12 mouse cellular contexts compared by ENCODE assay signal in genomic region chr15:81330816-81331433, GRCm38 (mm10).
"Had no signal": no experiment of that assay in that cellular context is flagged by ENCODE, and none has a peak within 500 bp of the region (broad histone marks: within the 10 kb centered on the region; RNA-seq: fewer than 3 reads in every experiment).

No protein-coding gene starts in this region.

- H3K9me3 ChIP-seq: intestine, embryonic 15.5 days; limb, embryonic 12.5 days; liver, embryonic 13.5 days; midbrain, embryonic 15.5 days; neural tube, embryonic 12.5 days had no signal

- H3K27me3 ChIP-seq: intestine, embryonic 15.5 days; limb, embryonic 12.5 days; liver, embryonic 13.5 days; midbrain, embryonic 15.5 days; neural tube, embryonic 12.5 days had no signal

- DNase-seq: kidney, adult 18-20 months; kidney, postnatal 14 days; layer of hippocampus, adult 9-11 months; liver; liver, embryonic 13.5 days; liver, postnatal 0 days; lung, postnatal 36 days; thymus, postnatal 36 days had no signal

- H3K9ac ChIP-seq: intestine, embryonic 15.5 days; limb, embryonic 12.5 days; liver, embryonic 13.5 days; liver, postnatal 0 days; midbrain, embryonic 15.5 days; neural tube, embryonic 12.5 days had no signal

- H3K4me1 ChIP-seq: intestine, embryonic 15.5 days; midbrain, embryonic 15.5 days had no signal

- H3K27ac ChIP-seq: intestine, embryonic 15.5 days; limb, embryonic 12.5 days; liver, embryonic 13.5 days; midbrain, embryonic 15.5 days; neural tube, embryonic 12.5 days had no signal

- H3K4me3 ChIP-seq: intestine, embryonic 15.5 days; limb, embryonic 12.5 days; liver, embryonic 13.5 days; midbrain, embryonic 15.5 days; neural tube, embryonic 12.5 days had no signal
